Mouse (Mus musculus) hindbrain, embryonic 11.5 days (tissue): Measurements from ENCODE around the gene Adra1d. TPM values are rescaled to one million over a fixed set of nuclear protein-coding genes. Genes with fewer than 3 reads are reported as not detected.
A peak's percentile ranks its signal among the peaks of the same experiment; 100 is the strongest.

ENCODE experiments used
- ATAC-seq: fragments of 200-750 bp; cut with Nextera tagmentation; 2 replicates; pipeline ENCODE4 v1.8.0; 2017; ENCODE audit warnings: mild to moderate bottlenecking, moderate TSS enrichment, moderate library complexity; ENCODE audit not compliant: low FRiP score
- DNase-seq: peaks from one replicate; pipeline ENCODE4 v3.0.0-alpha.2; 2015; ENCODE audit warnings: low spot score
- H3K27ac ChIP-seq: fragments of 300-500 bp; sonication (generic); 2 replicates; pipeline ENCODE4 v1.5.1; 2014; ENCODE audit warnings: mild to moderate bottlenecking, low read depth, low read length
- H3K27me3 ChIP-seq: fragments of 300-500 bp; sonication (generic); 2 replicates; pipeline ENCODE4 v1.6.1; 2014; ENCODE audit warnings: mild to moderate bottlenecking, low read length, moderate library complexity, mixed read lengths; ENCODE audit not compliant: control insufficient read depth, insufficient read depth
- H3K36me3 ChIP-seq: fragments of 300-500 bp; sonication (generic); 2 replicates; pipeline ENCODE4 v1.6.1; 2014; ENCODE audit warnings: mild to moderate bottlenecking, low read length, moderate library complexity, mixed read lengths; ENCODE audit not compliant: control insufficient read depth, insufficient read depth
- H3K4me1 ChIP-seq: fragments of 300-500 bp; sonication (generic); replicated peaks from 2 replicates; pipeline ENCODE4 v1.6.1; 2014; ENCODE audit warnings: low read length, mixed read lengths; ENCODE audit not compliant: control insufficient read depth, insufficient read depth
- H3K4me2 ChIP-seq: fragments of 300-500 bp; sonication (generic); replicated peaks from 2 replicates; pipeline ENCODE4 v1.6.1; 2014; ENCODE audit warnings: mild to moderate bottlenecking, low read depth, low read length
- H3K4me3 ChIP-seq: fragments of 300-500 bp; sonication (generic); 2 replicates; pipeline ENCODE4 v1.5.1; 2014; ENCODE audit warnings: low read depth, low read length
- H3K9ac ChIP-seq: fragments of 300-500 bp; sonication (generic); 2 replicates; pipeline ENCODE4 v1.6.1; 2014; ENCODE audit warnings: low read depth, low read length
- H3K9me3 ChIP-seq: fragments of 300-500 bp; sonication (generic); 2 replicates; pipeline ENCODE4 v1.6.1; 2016; ENCODE audit warnings: low read length; ENCODE audit not compliant: control insufficient read depth
- WGBS: fragments of 180-500 bp; shearing (Covaris S2); extraction: QIAGEN DNeasy Blood & Tissue Kit; methylation state at CpG from one replicate; pipeline ENCODE4 v1.1.7; 2014; 5-methylcytosine and 5-hydroxymethylcytosine counted together
- polyA plus RNA-seq: library from polyadenylated mRNA; unstranded; fragments of >200 nt; fragmentation: Nextera tagmentation; extraction: Ambion mirVana; gene quantifications from 2 replicates; pipeline ENCODE4 v1.2.1, GENCODE M21; 2014

Adra1d gene
- polyA plus RNA-seq = 0.17 and 0.18 TPM in 2 replicates

GRCm38 (mm10) chr2:131561891-131562585 lies at the start of gene Adra1d:
TSS of gene Adra1d (minus strand) at chr2:131562283.
- WGBS = under 1% methylated on average over 59 of the region's 82 CpGs
- ATAC-seq (peak; percentile 74), DNase-seq (peak; percentile 57)
- Histone ChIP-seq H3K27me3 (peaks cover 56% of the 10 kb centered on the region), H3K4me1 (0 out of 2 replicates have a peak, but pooled peaks cover 2% of the 10 kb centered on the region), H3K9ac (peak within 1 kb of the TSS; percentile 31), H3K9me3 (no peaks in the 10 kb centered on the region), H3K27ac (no peak within 1 kb of the TSS), H3K4me3 (peak within 1 kb of the TSS; percentile 48), H3K4me2 (peak within 1 kb of the TSS; percentile 80), H3K36me3 (no peaks in the 10 kb centered on the region)

GRCm38 (mm10) chr2:131601881-131602280 lies 39.8 kb upstream of the Adra1d start:
- 68% methylated on average over 2 of the region's 2 CpGs for WGBS
- DNase-seq (no peak), ATAC-seq (no peak)
- H3K9ac ChIP-seq = no peak overlapping the region
- no peak overlapping the region for H3K27ac ChIP-seq
- H3K36me3 ChIP-seq = no peaks in the 10 kb centered on the region
- H3K9me3 ChIP-seq = no peaks in the 10 kb centered on the region
- H3K4me2 ChIP-seq = no peak overlapping the region
- no peak overlapping the region for H3K4me3 ChIP-seq
- H3K4me1 ChIP-seq = no peaks in the 10 kb centered on the region
- no peaks in the 10 kb centered on the region for H3K27me3 ChIP-seq

GRCm38 (mm10) chr2:131594871-131595270 lies 32.8 kb upstream of the Adra1d start:
- Histone ChIP-seq H3K27ac (no peak overlapping the region), H3K4me3 (no peak overlapping the region), H3K4me2 (no peak overlapping the region), H3K9me3 (no peaks in the 10 kb centered on the region), H3K36me3 (no peaks in the 10 kb centered on the region), H3K4me1 (no peaks in the 10 kb centered on the region), H3K27me3 (no peaks in the 10 kb centered on the region), H3K9ac (no peak overlapping the region)
- 90% methylated on average over 6 of the region's 6 CpGs for WGBS
- no peak for DNase-seq
- no peak for ATAC-seq

GRCm38 (mm10) chr2:131587521-131587920 lies 25.4 kb upstream of the Adra1d start:
- Histone ChIP-seq H3K4me1 (no peaks in the 10 kb centered on the region), H3K9me3 (no peaks in the 10 kb centered on the region), H3K27ac (no peak overlapping the region), H3K27me3 (no peaks in the 10 kb centered on the region), H3K4me3 (no peak overlapping the region), H3K4me2 (no peak overlapping the region), H3K9ac (no peak overlapping the region), H3K36me3 (no peaks in the 10 kb centered on the region)
- WGBS = 90% methylated on average over 2 of the region's 2 CpGs
- ATAC-seq (no peak), DNase-seq (no peak)

GRCm38 (mm10) chr2:131581506-131581905 lies 19.4 kb upstream of the Adra1d start:
- WGBS = 75% methylated on average over 2 of the region's 2 CpGs
- ATAC-seq (no peak), DNase-seq (no peak)
- Histone ChIP-seq H3K9ac (no peak overlapping the region), H3K27ac (no peak overlapping the region), H3K9me3 (no peaks in the 10 kb centered on the region), H3K4me2 (no peak overlapping the region), H3K27me3 (no peaks in the 10 kb centered on the region), H3K4me3 (no peak overlapping the region), H3K4me1 (no peaks in the 10 kb centered on the region), H3K36me3 (no peaks in the 10 kb centered on the region)

GRCm38 (mm10) chr2:131562586-131563122 lies 571 bp upstream of the Adra1d start:
- peaks cover 56% of the 10 kb centered on the region for H3K27me3 ChIP-seq
- no peak overlapping the region for H3K27ac ChIP-seq
- peak overlapping the region; percentile 48 for H3K4me3 ChIP-seq
- H3K36me3 ChIP-seq = no peaks in the 10 kb centered on the region
- DNase-seq = peak; percentile 77
- 1% methylated on average over 25 of the region's 30 CpGs for WGBS
- no peaks in the 10 kb centered on the region for H3K9me3 ChIP-seq
- H3K4me2 ChIP-seq = peak overlapping the region; percentile 80
- peak; percentile 67 for ATAC-seq
- peak overlapping the region; percentile 31 for H3K9ac ChIP-seq
- 0 out of 2 replicates have a peak, but pooled peaks cover 2% of the 10 kb centered on the region for H3K4me1 ChIP-seq

- Histone ChIP-seq H3K4me1 (0 out of 2 replicates have a peak, but pooled peaks cover 2% of the 10 kb centered on the region), H3K27ac (no peak overlapping the region), H3K9me3 (no peaks in the 10 kb centered on the region), H3K36me3 (no peaks in the 10 kb centered on the region), H3K9ac (no peak overlapping the region), H3K4me3 (peak overlapping the region; percentile 48; the same call in 1 of the 2 replicates), H3K27me3 (peaks cover 56% of the 10 kb centered on the region), H3K4me2 (peak overlapping the region; percentile 80)
- peak; percentile 46 for DNase-seq
- WGBS = 5% methylated on average over 33 of the region's 33 CpGs
- no peak for ATAC-seq
These were observed 676 bp downstream of the Adra1d start for GRCm38 (mm10) chr2:131561344-131561870.

GRCm38 (mm10) chr2:131560205-131560919 lies 1.7 kb downstream of the Adra1d start:
- Histone ChIP-seq H3K27ac (no peak overlapping the region), H3K9ac (no peak overlapping the region), H3K9me3 (no peaks in the 10 kb centered on the region), H3K4me2 (no peak overlapping the region), H3K27me3 (peaks cover 56% of the 10 kb centered on the region), H3K4me1 (0 out of 2 replicates have a peak, but pooled peaks cover 2% of the 10 kb centered on the region), H3K4me3 (no peak overlapping the region), H3K36me3 (no peaks in the 10 kb centered on the region)
- no peak for ATAC-seq
- WGBS = 41% methylated on average over 2 of the region's 2 CpGs
- DNase-seq = no peak
